Mouse (Mus musculus) thymus, adult 2 months (tissue): Measurements from ENCODE around the gene 2410004B18Rik. TPM values are rescaled to one million over a fixed set of nuclear protein-coding genes. Genes with fewer than 3 reads are reported as not detected.
A peak's percentile ranks its signal among the peaks of the same experiment; 100 is the strongest.

Experiments used
- DNase-seq: peaks from one replicate; pipeline ENCODE4 v3.0.0; 2021
- H3K27ac ChIP-seq: fragments of 200-500 bp; 2 replicates; pipeline ENCODE4 v1.5.1; 2012; ENCODE audit warnings: low read length, control low read depth; ENCODE audit not compliant: control insufficient read depth, insufficient read depth
- H3K27me3 ChIP-seq: fragments of 200-500 bp; 2 replicates; pipeline ENCODE4 v1.6.1; 2012; ENCODE audit warnings: mild to moderate bottlenecking, low read length, moderate library complexity, mixed read lengths; ENCODE audit not compliant: control insufficient read depth, insufficient read depth
- H3K36me3 ChIP-seq: fragments of 200-500 bp; 2 replicates; pipeline ENCODE4 v1.6.1; 2012; ENCODE audit warnings: mild to moderate bottlenecking, low read length, moderate library complexity; ENCODE audit not compliant: control insufficient read depth, insufficient read depth
- H3K4me1 ChIP-seq: fragments of 200-500 bp; replicated peaks from 2 replicates; pipeline ENCODE4 v1.6.1; 2012; ENCODE audit warnings: low read length; ENCODE audit not compliant: control insufficient read depth, insufficient read depth
- H3K4me3 ChIP-seq: fragments of 200-500 bp; 2 replicates; pipeline ENCODE4 v1.5.1; 2012; ENCODE audit warnings: mild to moderate bottlenecking, low read length, control low read depth, moderate library complexity; ENCODE audit not compliant: control insufficient read depth, insufficient read depth
- CTCF ChIP-seq: fragments of 200-500 bp; IDR thresholded peaks from 2 replicates; pipeline ENCODE4 v1.5.1; 2012; ENCODE audit warnings: mild to moderate bottlenecking, control low read depth, low read length, moderate library complexity, borderline replicate concordance; ENCODE audit not compliant: control insufficient read depth, poor library complexity, insufficient read depth; ENCODE audit errors: extremely low read depth
- POLR2A ChIP-seq: fragments of 200-500 bp; IDR thresholded peaks from 2 replicates; pipeline ENCODE4 v1.6.1; 2012; ENCODE audit warnings: mild to moderate bottlenecking, low read length, control low read depth, moderate library complexity; ENCODE audit not compliant: control insufficient read depth, poor library complexity, insufficient read depth; ENCODE audit errors: extremely low read depth
- WGBS: fragments of 180-500 bp; shearing (Covaris S2); methylation state at CpG from one replicate; pipeline ENCODE4 v1.1.7; 2018; 5-methylcytosine and 5-hydroxymethylcytosine counted together
- polyA plus RNA-seq: library from polyadenylated mRNA; depleted of rRNA; stranded (reverse); fragments of >200 nt; gene quantifications from 2 replicates; pipeline ENCODE4 v1.2.3, GENCODE M21; 2012; rRNA removed

Gene 2410004B18Rik
- polyA plus RNA-seq: 19.2 and 20.6 TPM in 2 replicates

- Histone ChIP-seq H3K36me3 (peaks cover 14% of the 10 kb centered on the region), H3K27me3 (no peaks in the 10 kb centered on the region), H3K4me1 (peaks cover 14% of the 10 kb centered on the region), H3K4me3 (peak within 1 kb of the TSS; percentile 94), H3K27ac (no peak within 1 kb of the TSS)
- 4% methylated on average over 70 of the region's 70 CpGs for WGBS
- DNase-seq: peak; percentile 90
- TF ChIP-seq CTCF: peak; percentile 99
- TF ChIP-seq POLR2A: peak; percentile 83
Measured at GRCm38 (mm10) chr3:145937505-145938404, at the start of gene 2410004B18Rik. Gene 2410004B18Rik, plus strand, starts transcription at chr3:145938014.

GRCm38 (mm10) chr3:145890346-145891132, 47.3 kb upstream of the 2410004B18Rik start:
- Histone ChIP-seq H3K36me3 (no peaks in the 10 kb centered on the region), H3K27ac (no peak overlapping the region), H3K4me1 (no peaks in the 10 kb centered on the region), H3K4me3 (no peak overlapping the region), H3K27me3 (no peaks in the 10 kb centered on the region)
- no peak for TF ChIP-seq CTCF
- TF ChIP-seq POLR2A: no peak
- 96% methylated on average over 18 of the region's 18 CpGs for WGBS
- DNase-seq: no peak

DNA sequence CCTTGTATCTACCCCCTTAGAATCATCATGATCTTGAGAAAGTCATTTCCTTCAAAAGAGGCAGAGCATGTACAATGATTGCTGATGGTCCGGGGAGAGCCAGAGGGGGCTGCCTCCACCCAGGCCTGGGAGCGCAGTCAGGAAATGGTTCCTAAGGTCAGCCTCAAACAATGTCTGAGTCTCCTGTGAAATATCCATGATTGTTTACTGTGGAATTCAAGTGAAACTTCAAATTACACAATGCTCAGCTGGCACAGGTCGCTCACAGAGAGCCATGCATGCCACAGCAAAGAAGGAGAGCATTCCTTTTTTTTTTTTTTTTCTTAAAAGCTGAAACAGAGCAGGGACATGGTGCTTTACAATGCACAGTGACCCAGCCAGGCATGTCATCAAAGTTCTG, 45.4 kb upstream of the 2410004B18Rik start:
- TF ChIP-seq CTCF (no peak), POLR2A (no peak)
- Histone ChIP-seq H3K36me3 (no peaks in the 10 kb centered on the region), H3K27me3 (no peaks in the 10 kb centered on the region), H3K4me3 (no peak overlapping the region), H3K27ac (no peak overlapping the region), H3K4me1 (no peaks in the 10 kb centered on the region)
- no peak for DNase-seq
- WGBS: 78% methylated on average over 3 of the region's 3 CpGs

DNA sequence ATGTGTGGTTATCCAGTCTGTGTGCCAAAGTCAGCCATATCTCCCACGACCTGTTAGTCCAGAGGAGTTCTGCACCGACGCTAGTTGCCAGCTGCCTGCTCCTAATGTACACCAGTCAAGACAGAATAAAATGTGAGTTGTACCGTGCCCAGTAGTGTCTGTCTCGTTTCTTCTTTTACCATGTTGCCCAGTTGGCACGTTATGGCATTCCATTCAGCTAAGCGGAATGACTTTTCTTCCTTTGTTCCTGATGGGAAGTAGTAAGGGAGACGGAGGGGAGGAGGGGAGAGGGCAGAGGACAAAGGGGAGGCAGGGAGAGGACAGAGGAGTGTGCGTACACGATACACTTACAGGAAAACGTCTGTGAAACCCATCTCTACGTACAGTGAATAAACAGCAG, 43.7 kb upstream of the 2410004B18Rik start:
- DNase-seq: no peak
- Histone ChIP-seq H3K27ac (no peak overlapping the region), H3K27me3 (no peaks in the 10 kb centered on the region), H3K4me3 (no peak overlapping the region), H3K36me3 (no peaks in the 10 kb centered on the region), H3K4me1 (no peaks in the 10 kb centered on the region)
- 87% methylated on average over 12 of the region's 12 CpGs for WGBS
- TF ChIP-seq CTCF (no peak), POLR2A (no peak)

DNA sequence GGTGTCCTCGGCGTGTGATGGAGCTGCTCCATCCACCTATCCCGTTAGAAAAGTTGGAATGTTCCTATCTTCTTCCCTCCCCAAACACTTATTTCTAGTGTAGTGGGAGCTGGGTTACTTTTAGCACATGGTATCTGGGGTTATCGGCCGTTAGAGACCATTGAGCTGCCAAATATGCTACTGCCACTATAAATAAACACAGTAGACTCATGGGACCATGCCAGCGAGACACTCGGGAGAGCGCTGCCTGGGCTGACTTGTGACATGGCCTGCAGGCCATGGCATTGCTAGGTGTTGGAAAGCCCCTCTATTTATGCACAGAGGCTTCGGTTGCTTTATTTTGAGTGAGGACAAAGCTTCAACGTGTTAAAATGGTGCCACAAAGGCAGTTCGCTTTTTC, 40.1 kb upstream of the 2410004B18Rik start:
- Histone ChIP-seq H3K27ac (no peak overlapping the region), H3K4me3 (no peak overlapping the region), H3K36me3 (no peaks in the 10 kb centered on the region), H3K4me1 (no peaks in the 10 kb centered on the region), H3K27me3 (no peaks in the 10 kb centered on the region)
- DNase-seq: no peak
- WGBS: 92% methylated on average over 11 of the region's 11 CpGs
- TF ChIP-seq CTCF (no peak), POLR2A (no peak)

DNA sequence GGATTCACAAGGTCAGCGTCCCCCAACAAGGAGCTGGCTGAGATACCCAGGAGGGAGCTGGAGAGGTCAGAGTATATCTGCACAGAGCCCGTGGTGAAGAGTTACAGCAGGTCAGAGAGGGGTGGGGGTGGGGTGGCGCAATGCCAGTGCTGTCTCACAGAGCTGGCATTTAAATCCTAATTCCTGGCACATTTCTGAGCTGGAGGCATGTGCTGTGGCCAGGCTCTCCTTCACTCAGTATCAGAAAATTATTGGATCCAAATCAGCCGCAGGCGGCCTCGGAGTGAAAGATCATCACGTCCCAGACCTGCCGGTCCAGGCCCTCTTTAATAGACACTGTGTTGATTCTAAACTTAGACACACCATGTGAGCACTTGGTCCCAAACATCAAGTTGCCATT, 38.0 kb upstream of the 2410004B18Rik start:
- no peaks in the 10 kb centered on the region for H3K4me1 ChIP-seq
- TF ChIP-seq POLR2A (no peak), CTCF (no peak)
- H3K36me3 ChIP-seq: no peaks in the 10 kb centered on the region
- no peak overlapping the region for H3K27ac ChIP-seq
- H3K4me3 ChIP-seq: no peak overlapping the region
- 93% methylated on average over 8 of the region's 8 CpGs for WGBS
- DNase-seq: no peak
- no peaks in the 10 kb centered on the region for H3K27me3 ChIP-seq
